Mouse (Mus musculus) thymus, adult 2 months (tissue): Measurements from ENCODE around the gene Hhat. TPM values are rescaled to one million over a fixed set of nuclear protein-coding genes. Genes with fewer than 3 reads are reported as not detected.

Experiments used
- DNase-seq: peaks from one replicate; pipeline ENCODE4 v3.0.0; 2021
- H3K27ac ChIP-seq: fragments of 200-500 bp; 2 replicates; pipeline ENCODE4 v1.5.1; 2012; ENCODE audit warnings: low read length, control low read depth; ENCODE audit not compliant: control insufficient read depth, insufficient read depth
- H3K27me3 ChIP-seq: fragments of 200-500 bp; 2 replicates; pipeline ENCODE4 v1.6.1; 2012; ENCODE audit warnings: mild to moderate bottlenecking, low read length, moderate library complexity, mixed read lengths; ENCODE audit not compliant: control insufficient read depth, insufficient read depth
- H3K36me3 ChIP-seq: fragments of 200-500 bp; 2 replicates; pipeline ENCODE4 v1.6.1; 2012; ENCODE audit warnings: mild to moderate bottlenecking, low read length, moderate library complexity; ENCODE audit not compliant: control insufficient read depth, insufficient read depth
- H3K4me1 ChIP-seq: fragments of 200-500 bp; replicated peaks from 2 replicates; pipeline ENCODE4 v1.6.1; 2012; ENCODE audit warnings: low read length; ENCODE audit not compliant: control insufficient read depth, insufficient read depth
- H3K4me3 ChIP-seq: fragments of 200-500 bp; 2 replicates; pipeline ENCODE4 v1.5.1; 2012; ENCODE audit warnings: mild to moderate bottlenecking, low read length, control low read depth, moderate library complexity; ENCODE audit not compliant: control insufficient read depth, insufficient read depth
- CTCF ChIP-seq: fragments of 200-500 bp; IDR thresholded peaks from 2 replicates; pipeline ENCODE4 v1.5.1; 2012; ENCODE audit warnings: mild to moderate bottlenecking, control low read depth, low read length, moderate library complexity, borderline replicate concordance; ENCODE audit not compliant: control insufficient read depth, poor library complexity, insufficient read depth; ENCODE audit errors: extremely low read depth
- POLR2A ChIP-seq: fragments of 200-500 bp; IDR thresholded peaks from 2 replicates; pipeline ENCODE4 v1.6.1; 2012; ENCODE audit warnings: mild to moderate bottlenecking, low read length, control low read depth, moderate library complexity; ENCODE audit not compliant: control insufficient read depth, poor library complexity, insufficient read depth; ENCODE audit errors: extremely low read depth
- WGBS: fragments of 180-500 bp; shearing (Covaris S2); methylation state at CpG from one replicate; pipeline ENCODE4 v1.1.7; 2018; 5-methylcytosine and 5-hydroxymethylcytosine counted together
- polyA plus RNA-seq: library from polyadenylated mRNA; depleted of rRNA; stranded (reverse); fragments of >200 nt; gene quantifications from 2 replicates; pipeline ENCODE4 v1.2.3, GENCODE M21; 2012

Gene Hhat
- polyA plus RNA-seq, 1 experiment, result 5.8 TPM

- H3K27me3 ChIP-seq, result no peaks in the 10 kb centered on the region
- H3K4me3 ChIP-seq, result no peak overlapping the region
- no peak overlapping the region for H3K27ac ChIP-seq
- 0 out of 2 replicates have a peak, but pooled peaks cover 4% of the 10 kb centered on the region for H3K4me1 ChIP-seq
- WGBS, result 87% methylated on average over 10 of the region's 10 CpGs
- no peak for DNase-seq
- TF ChIP-seq POLR2A, result no peak
- TF ChIP-seq CTCF, result no peak
- H3K36me3 ChIP-seq, result no peaks in the 10 kb centered on the region
Observed at GRCm38 (mm10) chr1:192806168-192807157, 35.4 kb upstream of the Hhat start.

- 96% methylated on average over 8 of the region's 8 CpGs for WGBS
- TF ChIP-seq POLR2A, result no peak
- TF ChIP-seq CTCF, result no peak
- H3K4me1 ChIP-seq, result peaks cover 18% of the 10 kb centered on the region
- no peaks in the 10 kb centered on the region for H3K27me3 ChIP-seq
- no peaks in the 10 kb centered on the region for H3K36me3 ChIP-seq
- no peak for DNase-seq
- no peak overlapping the region for H3K4me3 ChIP-seq
- H3K27ac ChIP-seq, result no peak overlapping the region
Observed at GRCm38 (mm10) chr1:192800338-192800737, 29.3 kb upstream of the Hhat start.

- TF ChIP-seq CTCF (no peak), POLR2A (no peak)
- DNase-seq, result peak; percentile 27
- Histone ChIP-seq H3K27me3 (no peaks in the 10 kb centered on the region), H3K27ac (no peak overlapping the region), H3K4me3 (no peak overlapping the region), H3K4me1 (peaks cover 18% of the 10 kb centered on the region), H3K36me3 (no peaks in the 10 kb centered on the region)
- WGBS, result 62% methylated on average over 10 of the region's 10 CpGs
Observed at GRCm38 (mm10) chr1:192799165-192799991, 28.4 kb upstream of the Hhat start.

GRCm38 (mm10) chr1:192798212-192799164 lies 27.5 kb upstream of the Hhat start:
- no peak for TF ChIP-seq CTCF
- TF ChIP-seq POLR2A, result no peak
- no peaks in the 10 kb centered on the region for H3K36me3 ChIP-seq
- no peaks in the 10 kb centered on the region for H3K27me3 ChIP-seq
- H3K4me3 ChIP-seq, result no peak overlapping the region
- peaks cover 18% of the 10 kb centered on the region for H3K4me1 ChIP-seq
- DNase-seq, result no peak
- WGBS, result 90% methylated on average over 16 of the region's 16 CpGs
- no peak overlapping the region for H3K27ac ChIP-seq

GRCm38 (mm10) chr1:192797011-192797274 lies 25.9 kb upstream of the Hhat start:
- Histone ChIP-seq H3K27me3 (no peaks in the 10 kb centered on the region), H3K36me3 (no peaks in the 10 kb centered on the region), H3K27ac (peak overlapping the region; percentile 38; the same call in 1 of the 2 replicates), H3K4me1 (peaks cover 21% of the 10 kb centered on the region), H3K4me3 (no peak overlapping the region)
- DNase-seq, result no peak
- WGBS, result 68% methylated on average over 3 of the region's 3 CpGs
- no peak for TF ChIP-seq CTCF
- no peak for TF ChIP-seq POLR2A

GRCm38 (mm10) chr1:192796201-192797010 lies 25.4 kb upstream of the Hhat start:
- peak overlapping the region; percentile 38; the same call in 1 of the 2 replicates for H3K27ac ChIP-seq
- no peaks in the 10 kb centered on the region for H3K36me3 ChIP-seq
- peaks cover 25% of the 10 kb centered on the region for H3K4me1 ChIP-seq
- H3K27me3 ChIP-seq, result no peaks in the 10 kb centered on the region
- 31% methylated on average over 18 of the region's 21 CpGs for WGBS
- DNase-seq, result no peak
- TF ChIP-seq CTCF (no peak), POLR2A (no peak)
- no peak overlapping the region for H3K4me3 ChIP-seq
